In the genomic region with DNA sequence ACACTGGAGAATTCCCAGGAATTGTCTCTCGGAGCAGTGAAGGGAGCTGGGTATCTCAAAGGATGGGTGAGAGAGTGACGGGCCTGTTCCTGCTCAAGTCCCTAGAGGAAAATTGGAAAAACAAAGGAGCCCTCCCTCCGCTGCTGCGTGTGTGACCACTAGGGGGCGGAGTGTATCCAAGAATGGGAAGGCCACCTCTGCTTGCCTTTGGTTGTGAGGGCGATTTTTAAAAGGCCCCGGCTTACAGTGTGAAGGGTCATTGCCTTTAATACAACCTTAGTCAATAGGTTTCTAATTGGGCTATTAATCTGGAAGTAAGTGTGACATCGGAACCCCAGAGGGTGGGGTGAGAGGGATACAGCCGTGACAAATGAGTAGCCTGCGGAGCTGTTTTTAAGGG, we compare ENCODE assay signal across 8 mouse cellular contexts.
DNase-seq lines count a peak whose midpoint lies in the region; ATAC-seq and TF ChIP-seq lines count a peak whose summit lies in the region.

No protein-coding gene starts in this region.

- TF ChIP-seq POLR2A in small intestine, adult 2 months (IDR thresholded peaks at IDR 0.05; ENCODE audit: low read depth, low read length), result no peak

- H3K4me3 ChIP-seq in midbrain, embryonic 13.5 days (replicated peaks), result no peak overlapping the region
- H3K4me3 ChIP-seq in small intestine, adult 2 months (ENCODE audit: low read depth, low read length), result no peak overlapping the region

- intact Hi-C loops in left cerebral cortex, postnatal 10 days (cut with DNase I), result loop anchor here (2.0 to 10.0 kb wide), 2 partner anchors 181 to 321 kb away; a partner anchor contains a TSS

- DNase-seq in adrenal gland, adult 18-20 months (ENCODE audit: low spot score in 2 of 2), result peak; percentile 81 to 85
- DNase-seq in embryo, embryonic 10 days (ENCODE audit: low spot score), result peak; percentile 94
- peak; percentile 88 for DNase-seq in gastrocnemius, postnatal 10 days
- peak; percentile 81 to 87 for DNase-seq in left cerebral cortex, postnatal 10 days (ENCODE audit: extremely low spot score in 1 of 2, low spot score in 2 of 2)

- H3K4me2 ChIP-seq in midbrain, embryonic 13.5 days (replicated peaks), result 0 out of 2 replicates have a peak overlapping the region, but pooled peaks have one; percentile 20

- whole genome bisulfite sequencing in midbrain, embryonic 13.5 days, result 4% methylated on average over 10 of the region's 10 CpGs
- 19% methylated on average over 10 of the region's 10 CpGs for WGBS in small intestine, adult 2 months

- no peak overlapping the region for H3K9ac ChIP-seq in midbrain, embryonic 13.5 days (replicated peaks)

- peak; percentile 41 for ATAC-seq in inflammation-experienced regulatory T-cells, adult 6 months
- peak; percentile 48 for ATAC-seq in midbrain, embryonic 13.5 days
- no peak for ATAC-seq in activated CD4-positive, CD25-positive, alpha-beta regulatory T cell, adult 4 months

- peak overlapping the region; percentile 92 for H3K27ac ChIP-seq in midbrain, embryonic 13.5 days
- no peak overlapping the region for H3K27ac ChIP-seq in small intestine, adult 2 months (ENCODE audit: insufficient read depth, low read depth, low read length)

- TF ChIP-seq CTCF in small intestine, adult 2 months (IDR thresholded peaks at IDR 0.05; ENCODE audit: extremely low read depth, insufficient read length, insufficient replicate concordance, low read depth, low read length), result peak; percentile 94

- H3K27me3 ChIP-seq in midbrain, embryonic 13.5 days, result peaks cover 5% of the 10 kb centered on the region; the same call in 1 of the 2 replicates
- H3K27me3 ChIP-seq in small intestine, adult 2 months (ENCODE audit: control insufficient read depth, insufficient read depth, low read length), result peaks cover 6% of the 10 kb centered on the region; the same call in 1 of the 2 replicates

- H3K9me3 ChIP-seq in midbrain, embryonic 13.5 days, result no peaks in the 10 kb centered on the region

- peaks cover 43% of the 10 kb centered on the region for H3K4me1 ChIP-seq in midbrain, embryonic 13.5 days (replicated peaks)
- no peaks in the 10 kb centered on the region for H3K4me1 ChIP-seq in small intestine, adult 2 months (ENCODE audit: control insufficient read depth, insufficient read depth, insufficient read length, low read length)

- no peaks in the 10 kb centered on the region for H3K36me3 ChIP-seq in midbrain, embryonic 13.5 days
- H3K36me3 ChIP-seq in small intestine, adult 2 months (ENCODE audit: control insufficient read depth, insufficient read depth, low read length), result no peaks in the 10 kb centered on the region
